Mouse (Mus musculus): ENCODE results near the gene Desi1.

DNA sequence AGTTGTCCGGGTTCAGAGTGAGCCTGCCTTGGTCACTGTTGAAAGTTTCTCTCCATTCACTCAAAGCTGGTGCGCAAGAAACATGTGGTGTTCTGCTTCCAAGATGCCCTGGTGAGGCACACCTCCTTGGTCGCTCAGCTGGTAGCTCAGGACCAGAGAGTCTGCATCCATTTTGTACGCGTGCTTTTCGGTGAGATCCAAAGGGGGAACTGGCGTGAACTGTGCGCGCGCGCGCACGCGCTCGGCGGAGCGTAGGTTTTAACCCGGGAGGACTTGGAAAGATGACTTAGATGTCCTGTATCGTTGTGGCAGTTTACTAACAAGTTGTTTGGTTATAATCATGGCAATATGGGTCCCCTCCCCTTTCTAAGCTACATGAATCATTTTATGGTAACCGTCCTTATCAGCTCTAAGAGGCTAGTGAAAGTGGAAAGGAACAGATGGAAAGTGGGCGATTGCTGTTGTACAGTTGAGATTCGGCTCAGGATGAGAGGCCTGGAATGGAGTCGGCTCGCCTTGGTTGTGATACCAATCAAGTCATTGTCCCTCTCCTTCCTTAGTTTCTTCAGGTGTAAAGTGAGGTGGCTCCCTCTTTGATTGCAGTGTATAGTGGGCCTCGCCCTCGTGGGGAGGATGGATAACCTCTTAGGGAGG lies 38.3 kb upstream of the Desi1 start:
- TF ChIP-seq GATA1 (IDR thresholded peaks at IDR 0.05; ENCODE audit: low read length) (no peak), TAL1 (IDR thresholded peaks at IDR 0.05; ENCODE audit: low read length) (no peak)
